Mouse (Mus musculus): ENCODE measurements at regions not wholly inside any gene's neighbourhood (a gene's known extent, or its start where the extent isn't known, plus 50 kb on each side); places are given as distances from the start of the nearest gene placed in this dataset.

- DNase-seq (ENCODE audit: extremely low spot score): peak; percentile 5
Observed at GRCm38 (mm10) chr19:49019426-49019825, 813.6 kb downstream of the Sorcs3 start.
